Mouse (Mus musculus): ENCODE results near the gene Mapk9. TPM values are rescaled to one million over a fixed set of nuclear protein-coding genes. Genes with fewer than 3 reads are reported as not detected.

The Mapk9 gene
- total and polyA plus RNA-seq, 3 experiments, result 43.1 to 52.8 TPM; not detected in 1

GRCm38 (mm10) chr11:49879950-49880642 lies 33.5 kb downstream of the Mapk9 start:
- DNase-seq (ENCODE audit: low read depth, low spot score), result peak; percentile 53
- Histone ChIP-seq H3K36me3 (ENCODE audit: control insufficient read depth in 1 of 2, insufficient read depth in 2 of 2, low read length in 2 of 2) (peaks cover 9 to 10% of the 10 kb centered on the region in 2 experiments), H3K79me2 (ENCODE audit: control insufficient read depth, insufficient read depth, low read length, poor library complexity) (no peaks in the 10 kb centered on the region), H3K27me3 (ENCODE audit: control insufficient read depth in 1 of 2, insufficient read depth in 2 of 2, low read length in 2 of 2) (no peaks in the 10 kb centered on the region), H3K9me3 (replicated peaks; ENCODE audit: insufficient read depth, low read length) (no peaks in the 10 kb centered on the region), H3K27ac (ENCODE audit: control insufficient read depth, low read depth, low read length) (no peak overlapping the region), H3K9ac (ENCODE audit: control insufficient read depth, low read depth, low read length, poor library complexity, severe bottlenecking) (no peak overlapping the region), H3K4me3 (ENCODE audit: control insufficient read depth in 1 of 2, insufficient read depth in 1 of 2, low read depth in 2 of 2, low read length in 2 of 2) (no peak overlapping the region), H3K4me1 (ENCODE audit: control insufficient read depth in 1 of 2, insufficient read depth in 2 of 2, low read length in 2 of 2) (peaks cover 0 to 10% of the 10 kb centered on the region in 2 experiments; a peak in 2 of 4 replicates)
- TF ChIP-seq MAFK (IDR thresholded peaks at IDR 0.05; ENCODE audit: borderline replicate concordance, low read depth, low read length), result no peak
- no peak for TF ChIP-seq POLR2AphosphoS5 (IDR thresholded peaks at IDR 0.05; ENCODE audit: borderline replicate concordance, low read depth, low read length)
- no peak for TF ChIP-seq ETS1 (IDR thresholded peaks at IDR 0.05; ENCODE audit: low read depth, low read length)

- H3K27ac ChIP-seq (ENCODE audit: control insufficient read depth, low read depth, low read length), result no peak overlapping the region
- peaks cover 0 to 10% of the 10 kb centered on the region in 2 experiments; a peak in 2 of 4 replicates for H3K36me3 ChIP-seq (ENCODE audit: control insufficient read depth in 1 of 2, insufficient read depth in 2 of 2, low read length in 2 of 2)
- H3K9ac ChIP-seq (ENCODE audit: control insufficient read depth, low read depth, low read length, poor library complexity, severe bottlenecking), result no peak overlapping the region
- no peaks in the 10 kb centered on the region for H3K79me2 ChIP-seq (ENCODE audit: control insufficient read depth, insufficient read depth, low read length, poor library complexity)
- H3K9me3 ChIP-seq (replicated peaks; ENCODE audit: insufficient read depth, low read length), result no peaks in the 10 kb centered on the region
- no peaks in the 10 kb centered on the region for H3K27me3 ChIP-seq (ENCODE audit: control insufficient read depth in 1 of 2, insufficient read depth in 2 of 2, low read length in 2 of 2)
- no peak for TF ChIP-seq RAD21 (IDR thresholded peaks at IDR 0.05; ENCODE audit: low read depth, low read length)
- no peak for TF ChIP-seq RCOR1 (IDR thresholded peaks at IDR 0.05; ENCODE audit: low read depth, low read length)
- no peak for TF ChIP-seq CHD1 (IDR thresholded peaks at IDR 0.05; ENCODE audit: low read depth, low read length)
- TF ChIP-seq MYB (IDR thresholded peaks at IDR 0.05; ENCODE audit: low read depth, low read length), result no peak
- TF ChIP-seq EP300 (IDR thresholded peaks at IDR 0.05; ENCODE audit: low read depth in 1 of 2, low read length in 2 of 2), result no peak
- no peak for TF ChIP-seq MAFK (IDR thresholded peaks at IDR 0.05; ENCODE audit: borderline replicate concordance, low read depth, low read length)
- TF ChIP-seq ZMIZ1 (IDR thresholded peaks at IDR 0.05; ENCODE audit: low read depth, low read length), result no peak
- DNase-seq (ENCODE audit: low read depth, low spot score), result no peak
- H3K4me3 ChIP-seq (ENCODE audit: control insufficient read depth in 1 of 2, insufficient read depth in 1 of 2, low read depth in 2 of 2, low read length in 2 of 2), result no peak overlapping the region
- H3K4me1 ChIP-seq (ENCODE audit: control insufficient read depth in 1 of 2, insufficient read depth in 2 of 2, low read length in 2 of 2), result no peaks in the 10 kb centered on the region
Observed at GRCm38 (mm10) chr11:49883394-49883793, 36.8 kb downstream of the Mapk9 start.

GRCm38 (mm10) chr11:49888469-49888868 lies 41.9 kb downstream of the Mapk9 start:
- Histone ChIP-seq H3K27me3 (ENCODE audit: control insufficient read depth in 1 of 2, insufficient read depth in 2 of 2, low read length in 2 of 2) (no peaks in the 10 kb centered on the region), H3K4me1 (ENCODE audit: control insufficient read depth in 1 of 2, insufficient read depth in 2 of 2, low read length in 2 of 2) (no peaks in the 10 kb centered on the region; a peak in 1 of 4 replicates), H3K36me3 (ENCODE audit: control insufficient read depth in 1 of 2, insufficient read depth in 2 of 2, low read length in 2 of 2) (peaks cover 0 to 10% of the 10 kb centered on the region in 2 experiments; a peak in 2 of 4 replicates), H3K4me3 (ENCODE audit: control insufficient read depth in 1 of 2, insufficient read depth in 1 of 2, low read depth in 2 of 2, low read length in 2 of 2) (no peak overlapping the region), H3K27ac (ENCODE audit: control insufficient read depth, low read depth, low read length) (no peak overlapping the region), H3K9ac (ENCODE audit: control insufficient read depth, low read depth, low read length, poor library complexity, severe bottlenecking) (no peak overlapping the region), H3K79me2 (ENCODE audit: control insufficient read depth, insufficient read depth, low read length, poor library complexity) (no peaks in the 10 kb centered on the region), H3K9me3 (replicated peaks; ENCODE audit: insufficient read depth, low read length) (no peaks in the 10 kb centered on the region)
- TF ChIP-seq ETS1 (IDR thresholded peaks at IDR 0.05; ENCODE audit: low read depth, low read length) (no peak), JUND (IDR thresholded peaks at IDR 0.05; ENCODE audit: low read depth, low read length) (no peak), CHD1 (IDR thresholded peaks at IDR 0.05; ENCODE audit: low read depth, low read length) (no peak), CTCF (IDR thresholded peaks at IDR 0.05 in 2 of 3, conservative IDR thresholded peaks at IDR 0.05 in 1 of 3; ENCODE audit: control insufficient read depth in 1 of 3, insufficient read depth in 1 of 3, low read depth in 2 of 3, low read length in 3 of 3, poor library complexity in 1 of 3, severe bottlenecking in 1 of 3) (peak in 2 of 3 experiments; percentile 16 to 27; a peak in 1 of 6 replicates), RCOR1 (IDR thresholded peaks at IDR 0.05; ENCODE audit: low read depth, low read length) (no peak), ZMIZ1 (IDR thresholded peaks at IDR 0.05; ENCODE audit: low read depth, low read length) (no peak), MAZ (IDR thresholded peaks at IDR 0.05; ENCODE audit: low read depth, low read length) (no peak), HCFC1 (IDR thresholded peaks at IDR 0.05; ENCODE audit: low read depth, low read length) (no peak), ZNF384 (IDR thresholded peaks at IDR 0.05; ENCODE audit: low read depth, low read length) (no peak), CHD2 (IDR thresholded peaks at IDR 0.05; ENCODE audit: low read length) (no peak), TBP (IDR thresholded peaks at IDR 0.05; ENCODE audit: low read depth, low read length) (no peak), RAD21 (IDR thresholded peaks at IDR 0.05; ENCODE audit: low read depth, low read length) (peak; percentile 37), NRF1 (IDR thresholded peaks at IDR 0.05; ENCODE audit: insufficient read depth, low read depth, low read length, poor library complexity, severe bottlenecking) (no peak), SMC3 (IDR thresholded peaks at IDR 0.05; ENCODE audit: low read depth, low read length) (0 out of 2 replicates have a peak, but pooled peaks have one; percentile 6)
- no peak for DNase-seq (ENCODE audit: low read depth, low spot score)

Data from MEL (cell line).